Mouse (Mus musculus) heart, adult 2 months (tissue): Measurements from ENCODE around the gene Tuba1b.

Experiments
- EP300 ChIP-seq: fragments of 200-500 bp; IDR thresholded peaks from 2 replicates; pipeline ENCODE4 v1.6.1; 2011; ENCODE audit warnings: low read depth, low read length, control low read depth; ENCODE audit not compliant: insufficient read depth
- POLR2A ChIP-seq: fragments of 200-500 bp; IDR thresholded peaks from 2 replicates; pipeline ENCODE4 v1.6.1; 2011; ENCODE audit warnings: mild to moderate bottlenecking, low read depth, low read length, control low read depth; ENCODE audit not compliant: insufficient read depth

- TF ChIP-seq POLR2A (no peak), EP300 (no peak)
These were observed 7.2 kb upstream of the Tuba1b start for GRCm38 (mm10) chr15:98941539-98941938.
